In the genomic region with DNA sequence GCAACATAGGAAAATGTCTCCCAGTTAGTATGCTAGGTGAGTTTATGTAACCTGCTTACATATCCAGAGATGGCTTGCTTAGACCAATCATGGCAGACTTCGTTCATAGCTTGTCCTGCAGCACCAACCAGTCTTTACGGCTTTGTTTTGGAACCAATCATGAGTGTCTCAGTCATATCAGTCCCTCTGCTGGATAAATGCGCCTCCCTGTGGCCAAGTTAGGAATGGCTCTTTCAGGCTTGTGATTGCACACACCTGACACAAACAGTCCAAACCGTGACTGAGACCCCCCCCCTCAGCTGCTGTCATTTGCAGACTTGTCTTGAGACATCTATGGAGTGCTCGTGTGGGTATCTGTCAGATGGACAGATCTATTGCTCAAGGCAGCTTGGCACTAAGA, we compare ENCODE assay signal across 13 mouse cellular contexts. TPM values are rescaled to one million over a fixed set of nuclear protein-coding genes. Genes with fewer than 3 reads are reported as not detected.
A peak's percentile ranks its signal among the peaks of the same experiment; 100 is the strongest.
DNase-seq lines count a peak whose midpoint lies in the region; TF ChIP-seq lines count a peak whose summit lies in the region.
"Had no signal": no experiment of that assay in that cellular context is flagged by ENCODE, and none has a peak within 500 bp of the region (broad histone marks: within the 10 kb centered on the region; RNA-seq: fewer than 3 reads in every experiment).

No protein-coding gene starts in this region.

- no peaks in the 10 kb centered on the region for H3K4me1 ChIP-seq in spleen, adult 2 months (ENCODE audit: control insufficient read depth, insufficient read depth, insufficient read length)

- H3K27me3 ChIP-seq in spleen, adult 2 months (ENCODE audit: control insufficient read depth, insufficient read depth, low read length) = no peaks in the 10 kb centered on the region
- no peaks in the 10 kb centered on the region for H3K27me3 ChIP-seq in splenic B cell, adult 2 months (ENCODE audit: control insufficient read depth, insufficient read depth, low read length, poor library complexity, severe bottlenecking)
- H3K27me3 ChIP-seq: heart, embryonic 13.5 days; kidney, embryonic 15.5 days had no signal

- no peaks in the 10 kb centered on the region for H3K36me3 ChIP-seq in spleen, adult 2 months (ENCODE audit: control insufficient read depth, insufficient read depth, low read length)
- H3K36me3 ChIP-seq in splenic B cell, adult 2 months (ENCODE audit: control insufficient read depth, insufficient read depth, low read length, poor library complexity, severe bottlenecking) = no peaks in the 10 kb centered on the region
- H3K36me3 ChIP-seq: heart, embryonic 13.5 days; kidney, embryonic 15.5 days had no signal

- DNase-seq in embryo, embryonic 10 days (ENCODE audit: low spot score) = peak; percentile 11
- DNase-seq in embryo, embryonic 11 days = no peak
- DNase-seq in spleen, adult 2 months (ENCODE audit: low read depth in 1 of 2, low spot score in 2 of 2) = peak in 1 of 2 experiments; percentile 7
- DNase-seq in spleen, postnatal 4 days (ENCODE audit: low spot score in 2 of 2) = no peak
- DNase-seq in c-Kit-positive CD71-positive TER-119-positive erythroid progenitor cells, embryonic 14.5 days (ENCODE audit: low spot score) = peak; percentile 41
- peak; percentile 46 for DNase-seq in splenic B cell, adult 2 months (ENCODE audit: low read depth, low spot score)
- no peak for DNase-seq in urinary bladder, postnatal 36 days (ENCODE audit: low spot score in 2 of 2)
- DNase-seq in left cerebral cortex, postnatal 36 days (ENCODE audit: low spot score in 2 of 2) = no peak
- DNase-seq: cerebellum, adult 18-20 months had no signal

- no peak for TF ChIP-seq POLR2A in spleen, adult 2 months (IDR thresholded peaks at IDR 0.05; ENCODE audit: low read depth, low read length)

- H3K27ac ChIP-seq in spleen, adult 2 months (ENCODE audit: insufficient read depth, low read length) = no peak overlapping the region
- H3K27ac ChIP-seq: heart, embryonic 13.5 days; kidney, embryonic 15.5 days had no signal

- WGBS in spleen, adult 2 months = 70% methylated on average over 5 of the region's 5 CpGs

- H3K4me3 ChIP-seq in spleen, adult 2 months (ENCODE audit: extremely low read depth, insufficient read depth, insufficient read length) = no peak overlapping the region
- H3K4me3 ChIP-seq: heart, embryonic 13.5 days; kidney, embryonic 15.5 days; myocyte had no signal

- peak; percentile 15; the same call in 1 of the 2 replicates for TF ChIP-seq CTCF in spleen, adult 2 months (IDR thresholded peaks at IDR 0.05; ENCODE audit: extremely low read depth, insufficient read depth, insufficient read length, insufficient replicate concordance)

- intact Hi-C loops in left cerebral cortex, postnatal 36 days (cut with DNase I) = no loop called here

RNA-seq across cellular contexts. Expression of gene Gm10188, which starts 31.5 kb away (rescaled TPM):
- polyA plus RNA-seq in spleen, adult 2 months (2012; rRNA removed) = not detected in 2 replicates
- not detected for total RNA-seq in left cerebral cortex, postnatal 36 days (2021)
- polyA plus RNA-seq: heart, embryonic 13.5 days; kidney, embryonic 15.5 days; liver, embryonic 16.5 days; myocyte had no signal

RNA-seq across cellular contexts. Expression of gene Klhdc8a, which starts 37.4 kb away (rescaled TPM):
- 0.59 and 0.68 TPM in 2 replicates for polyA plus RNA-seq in spleen, adult 2 months (2012; rRNA removed)
- 10 to 100 TPM; 11.0 to 13.6 TPM for total RNA-seq in left cerebral cortex, postnatal 36 days (2021)

RNA-seq across cellular contexts. Expression of gene Nuak2, which starts 54.9 kb away (rescaled TPM):
- 17.4 and 25.5 TPM in 2 replicates for polyA plus RNA-seq in spleen, adult 2 months (2012; rRNA removed)
- 1 to 10 TPM in 1 of 2 experiments, under 1 TPM in 1; 0.62 to 1.6 TPM for total RNA-seq in left cerebral cortex, postnatal 36 days (2021)

Comparison
In these comparisons a context has a peak if more than half of its experiments do, and no peak if none do; other contexts are left out.
1. DNase-seq: peak in embryo, embryonic 10 days (single experiment), c-Kit-positive CD71-positive TER-119-positive erythroid progenitor cells, embryonic 14.5 days (single experiment) and splenic B cell, adult 2 months (single experiment); none in embryo, embryonic 11 days (single experiment), spleen, postnatal 4 days (0 of 2), urinary bladder, postnatal 36 days (0 of 2) and left cerebral cortex, postnatal 36 days (0 of 2).